Mouse (Mus musculus): ENCODE results near the gene Szrd1. TPM values are rescaled to one million over a fixed set of nuclear protein-coding genes. Genes with fewer than 3 reads are reported as not detected.
A peak's percentile ranks its signal among the peaks of the same experiment; 100 is the strongest.

Szrd1 gene
- polyA plus RNA-seq, 1 experiment, result 8.2 TPM

DNA sequence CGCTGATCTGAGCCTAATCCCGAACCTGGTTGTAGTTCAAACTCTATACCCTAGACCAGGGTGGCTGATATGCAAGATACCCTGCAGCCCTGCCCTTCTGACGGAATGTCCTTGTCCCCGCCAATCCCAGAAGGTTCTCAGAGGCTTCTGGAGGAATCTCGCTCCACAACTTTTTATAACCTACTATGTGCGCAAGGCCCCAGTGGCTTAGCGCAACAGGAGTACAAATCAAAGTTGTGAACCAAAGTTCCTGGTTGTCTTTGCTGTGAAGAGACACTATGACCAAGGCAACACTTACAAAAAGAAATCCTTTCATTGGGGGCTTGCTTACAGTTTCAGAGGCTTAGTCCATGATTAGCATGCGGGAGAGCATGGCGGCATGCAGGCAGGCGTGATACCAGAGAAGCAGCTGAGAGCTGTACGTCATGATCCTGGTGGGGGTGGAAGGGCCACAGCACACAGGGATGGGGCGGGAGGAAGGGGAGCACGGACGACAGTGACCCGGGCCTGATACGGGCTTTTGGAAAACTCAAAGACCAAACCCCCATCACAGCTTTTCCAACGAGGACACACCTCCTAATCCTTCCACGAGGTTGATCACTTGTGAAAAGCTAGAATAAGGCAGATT is 61.0 kb downstream of the Szrd1 start:
- H3K27me3 ChIP-seq (ENCODE audit: control insufficient read depth, insufficient read depth, low read length), result no peaks in the 10 kb centered on the region
- peaks cover 16% of the 10 kb centered on the region for H3K4me1 ChIP-seq (ENCODE audit: control insufficient read depth, insufficient read depth, low read length)
- H3K4me3 ChIP-seq (ENCODE audit: control insufficient read depth, low read depth, low read length), result peak overlapping the region; percentile 92
- no peak; the same call in 1 of the 2 replicates for TF ChIP-seq CTCF (IDR thresholded peaks at IDR 0.05; ENCODE audit: control insufficient read depth, insufficient read depth, insufficient replicate concordance, low read depth, low read length)
- no peak for TF ChIP-seq POLR2A (IDR thresholded peaks at IDR 0.05; ENCODE audit: control insufficient read depth, low read depth, low read length)
- no peaks in the 10 kb centered on the region for H3K36me3 ChIP-seq (ENCODE audit: control insufficient read depth, insufficient read depth, low read length)
- no peak overlapping the region for H3K27ac ChIP-seq (ENCODE audit: control insufficient read depth, insufficient read depth, low read depth, low read length)

DNA sequence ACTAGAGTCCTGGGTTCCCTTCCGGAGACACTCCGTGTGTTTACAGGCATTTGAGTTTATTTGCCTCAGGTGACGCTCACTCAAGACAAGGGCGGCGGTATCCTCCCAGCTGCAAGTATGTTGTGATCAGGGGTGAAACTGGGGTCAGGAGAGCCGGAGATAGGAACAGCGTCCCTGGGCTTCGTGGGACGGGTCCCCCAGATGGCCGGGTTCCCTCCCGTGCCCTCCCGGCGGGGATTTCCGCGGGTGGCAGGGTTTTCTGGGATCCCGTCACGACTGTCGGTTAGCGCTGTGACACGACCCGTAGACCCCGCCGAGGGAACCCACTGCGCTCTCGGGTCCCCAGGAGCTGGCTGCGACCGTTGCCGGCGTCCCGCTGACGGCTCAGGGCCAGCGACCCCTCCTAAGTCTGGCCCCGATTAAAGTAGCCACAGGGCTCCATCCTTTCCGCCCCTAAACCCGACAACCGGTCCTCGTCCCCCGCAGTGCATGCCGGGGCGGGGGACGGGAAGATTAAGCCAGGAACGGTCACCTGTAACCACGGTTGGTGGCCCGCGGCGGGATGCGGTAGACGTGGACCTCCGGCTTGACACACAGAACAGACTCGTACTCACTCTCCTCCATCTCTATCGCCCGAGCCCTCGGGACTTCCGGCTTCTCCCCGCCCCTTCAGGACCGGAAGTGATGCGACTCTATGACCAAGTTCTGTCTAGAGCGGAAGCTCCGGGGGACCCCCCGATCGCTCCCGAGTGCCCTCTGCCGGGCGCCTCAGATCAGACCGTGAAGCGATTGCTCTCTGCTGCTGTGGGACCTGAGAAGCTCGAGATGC is 61.7 kb downstream of the Szrd1 start, which contains the start of gene Necap2:
Gene Necap2, minus strand, starts transcription at position 677 of the 829 bp plus-strand sequence.
- no peaks in the 10 kb centered on the region for H3K27me3 ChIP-seq (ENCODE audit: control insufficient read depth, insufficient read depth, low read length)
- peak within 1 kb of the TSS; percentile 78 for H3K27ac ChIP-seq (ENCODE audit: control insufficient read depth, insufficient read depth, low read depth, low read length)
- TF ChIP-seq CTCF (IDR thresholded peaks at IDR 0.05; ENCODE audit: control insufficient read depth, insufficient read depth, insufficient replicate concordance, low read depth, low read length) (peak; percentile 68; the same call in 1 of the 2 replicates), POLR2A (IDR thresholded peaks at IDR 0.05; ENCODE audit: control insufficient read depth, low read depth, low read length) (peak; percentile 84)
- peak within 1 kb of the TSS; percentile 92 for H3K4me3 ChIP-seq (ENCODE audit: control insufficient read depth, low read depth, low read length)
- peaks cover 16% of the 10 kb centered on the region for H3K4me1 ChIP-seq (ENCODE audit: control insufficient read depth, insufficient read depth, low read length)
- no peaks in the 10 kb centered on the region for H3K36me3 ChIP-seq (ENCODE audit: control insufficient read depth, insufficient read depth, low read length)

DNA sequence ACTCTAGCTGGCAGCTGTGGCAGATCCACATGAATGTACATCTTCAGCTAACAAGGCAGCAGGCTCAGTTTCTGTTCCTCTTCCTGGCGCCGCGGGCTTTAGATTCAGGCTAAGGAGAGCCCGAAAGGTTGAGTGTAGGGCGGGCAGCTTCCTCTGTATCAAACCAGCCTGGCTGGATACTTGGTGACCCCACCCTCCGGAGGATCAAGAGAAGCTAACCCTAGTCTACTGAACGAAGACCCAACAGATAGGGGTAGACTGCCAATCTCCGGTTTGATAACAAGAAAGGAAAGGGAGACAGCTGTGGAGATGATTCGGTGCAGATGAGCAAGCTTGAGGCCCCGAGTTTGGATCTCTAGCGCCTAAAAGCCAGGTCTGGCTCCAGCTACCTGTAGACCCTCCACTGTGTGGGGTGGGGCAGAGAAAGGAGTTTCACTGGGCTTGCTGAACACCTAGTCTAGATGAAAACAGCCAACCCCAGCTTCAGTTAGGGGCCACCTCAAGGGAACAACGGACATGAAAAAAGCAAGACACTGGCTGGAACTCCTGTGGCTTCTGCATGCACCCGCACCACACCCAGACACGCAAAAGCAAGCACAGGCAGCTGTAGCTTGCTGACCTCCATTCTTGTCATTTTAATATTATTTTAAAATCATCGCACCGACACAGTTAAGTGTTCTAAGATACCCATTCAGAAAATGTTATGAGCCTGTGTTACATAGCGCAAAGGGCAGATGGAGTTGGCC is 62.6 kb downstream of the Szrd1 start:
- peak overlapping the region; percentile 92 for H3K4me3 ChIP-seq (ENCODE audit: control insufficient read depth, low read depth, low read length)
- no peaks in the 10 kb centered on the region; the same call in none of the 2 replicates for H3K36me3 ChIP-seq (ENCODE audit: control insufficient read depth, insufficient read depth, low read length)
- no peak overlapping the region for H3K27ac ChIP-seq (ENCODE audit: control insufficient read depth, insufficient read depth, low read depth, low read length)
- peaks cover 16% of the 10 kb centered on the region for H3K4me1 ChIP-seq (ENCODE audit: control insufficient read depth, insufficient read depth, low read length)
- H3K27me3 ChIP-seq (ENCODE audit: control insufficient read depth, insufficient read depth, low read length), result no peaks in the 10 kb centered on the region
- TF ChIP-seq CTCF (IDR thresholded peaks at IDR 0.05; ENCODE audit: control insufficient read depth, insufficient read depth, insufficient replicate concordance, low read depth, low read length) (no peak), POLR2A (IDR thresholded peaks at IDR 0.05; ENCODE audit: control insufficient read depth, low read depth, low read length) (no peak)

DNA sequence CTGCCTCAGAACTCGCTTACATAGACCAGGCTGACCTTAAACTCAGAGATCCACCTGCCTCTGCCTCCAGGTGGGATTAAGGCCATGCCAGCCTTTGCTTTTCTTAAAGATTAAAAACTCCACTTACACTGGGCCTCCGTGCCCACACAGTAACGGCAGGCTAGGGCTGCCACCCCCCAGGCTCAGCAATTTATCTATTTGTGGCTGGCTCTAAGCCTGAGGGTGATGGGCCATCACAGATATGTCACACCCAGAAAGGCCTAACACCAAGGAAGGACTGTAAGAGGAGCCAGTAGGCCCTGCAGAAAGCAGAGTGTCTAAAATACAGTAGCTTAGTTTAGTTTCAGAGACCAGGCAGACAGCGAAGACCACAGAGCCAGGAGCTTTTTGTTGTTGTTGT is 65.5 kb downstream of the Szrd1 start:
- H3K4me3 ChIP-seq (ENCODE audit: control insufficient read depth, low read depth, low read length), result no peak overlapping the region
- TF ChIP-seq CTCF (IDR thresholded peaks at IDR 0.05; ENCODE audit: control insufficient read depth, insufficient read depth, insufficient replicate concordance, low read depth, low read length) (no peak), POLR2A (IDR thresholded peaks at IDR 0.05; ENCODE audit: control insufficient read depth, low read depth, low read length) (no peak)
- H3K27me3 ChIP-seq (ENCODE audit: control insufficient read depth, insufficient read depth, low read length), result no peaks in the 10 kb centered on the region
- H3K36me3 ChIP-seq (ENCODE audit: control insufficient read depth, insufficient read depth, low read length), result no peaks in the 10 kb centered on the region; the same call in none of the 2 replicates
- H3K4me1 ChIP-seq (ENCODE audit: control insufficient read depth, insufficient read depth, low read length), result peaks cover 16% of the 10 kb centered on the region
- no peak overlapping the region for H3K27ac ChIP-seq (ENCODE audit: control insufficient read depth, insufficient read depth, low read depth, low read length)

DNA sequence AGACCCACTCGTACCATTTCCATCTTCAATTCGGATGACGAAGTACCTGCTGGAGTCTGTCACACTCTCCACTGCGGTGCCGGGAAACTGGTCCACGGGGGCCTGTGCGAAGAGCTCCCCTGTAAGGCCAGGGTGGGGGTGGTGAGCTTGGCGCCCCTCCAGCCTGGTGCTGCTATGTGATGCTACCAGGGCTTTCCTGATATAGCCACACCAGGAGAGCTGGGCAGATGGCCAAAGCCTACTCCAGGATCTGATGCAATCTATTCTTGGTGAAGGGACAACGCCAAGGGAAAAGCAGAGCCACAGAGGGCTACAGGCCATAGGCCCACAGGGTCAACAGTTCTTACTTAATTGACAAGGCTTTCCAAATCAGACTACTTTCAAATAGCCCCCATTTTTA is 65.9 kb downstream of the Szrd1 start:
- Histone ChIP-seq H3K4me3 (ENCODE audit: control insufficient read depth, low read depth, low read length) (no peak overlapping the region), H3K36me3 (ENCODE audit: control insufficient read depth, insufficient read depth, low read length) (no peaks in the 10 kb centered on the region; the same call in none of the 2 replicates), H3K27me3 (ENCODE audit: control insufficient read depth, insufficient read depth, low read length) (no peaks in the 10 kb centered on the region), H3K27ac (ENCODE audit: control insufficient read depth, insufficient read depth, low read depth, low read length) (no peak overlapping the region), H3K4me1 (ENCODE audit: control insufficient read depth, insufficient read depth, low read length) (peaks cover 16% of the 10 kb centered on the region)
- no peak for TF ChIP-seq POLR2A (IDR thresholded peaks at IDR 0.05; ENCODE audit: control insufficient read depth, low read depth, low read length)
- TF ChIP-seq CTCF (IDR thresholded peaks at IDR 0.05; ENCODE audit: control insufficient read depth, insufficient read depth, insufficient replicate concordance, low read depth, low read length), result no peak

DNA sequence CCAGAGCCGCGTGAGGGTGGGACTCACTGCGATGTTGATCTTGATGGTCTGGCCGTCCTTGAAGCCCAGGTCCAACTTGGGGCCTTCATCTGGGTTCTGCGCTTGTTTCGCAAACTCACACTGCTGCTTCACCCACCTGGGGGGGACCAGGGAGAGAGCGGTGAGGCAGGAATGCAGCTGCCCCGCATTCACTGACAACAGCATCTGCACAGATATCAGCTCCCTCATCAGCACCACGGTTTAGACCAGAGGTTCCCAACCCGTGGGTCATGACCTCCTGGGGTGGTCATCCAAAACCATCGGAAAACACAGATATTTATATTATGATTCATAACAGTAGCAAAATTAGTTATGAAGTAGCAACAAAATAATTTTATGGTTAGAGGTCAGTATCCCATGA is 67.1 kb downstream of the Szrd1 start:
- H3K36me3 ChIP-seq (ENCODE audit: control insufficient read depth, insufficient read depth, low read length), result no peaks in the 10 kb centered on the region; the same call in none of the 2 replicates
- no peak overlapping the region for H3K27ac ChIP-seq (ENCODE audit: control insufficient read depth, insufficient read depth, low read depth, low read length)
- H3K27me3 ChIP-seq (ENCODE audit: control insufficient read depth, insufficient read depth, low read length), result no peaks in the 10 kb centered on the region
- TF ChIP-seq POLR2A (IDR thresholded peaks at IDR 0.05; ENCODE audit: control insufficient read depth, low read depth, low read length) (no peak), CTCF (IDR thresholded peaks at IDR 0.05; ENCODE audit: control insufficient read depth, insufficient read depth, insufficient replicate concordance, low read depth, low read length) (no peak)
- H3K4me1 ChIP-seq (ENCODE audit: control insufficient read depth, insufficient read depth, low read length), result peaks cover 13% of the 10 kb centered on the region
- H3K4me3 ChIP-seq (ENCODE audit: control insufficient read depth, low read depth, low read length), result no peak overlapping the region
